8 mouse cellular contexts compared by ENCODE assay signal in genomic region chr4:57153068-57153835, GRCm38 (mm10). TPM values are rescaled to one million over a fixed set of nuclear protein-coding genes. Genes with fewer than 3 reads are reported as not detected.
DNase-seq lines count a peak whose midpoint lies in the region; ATAC-seq and TF ChIP-seq lines count a peak whose summit lies in the region.

No protein-coding gene starts in this region.

- no peaks in the 10 kb centered on the region for H3K36me3 ChIP-seq in forebrain, embryonic 16.5 days (ENCODE audit: control insufficient read depth, insufficient read depth)
- H3K36me3 ChIP-seq in hindbrain, embryonic 10.5 days = no peaks in the 10 kb centered on the region

- no peaks in the 10 kb centered on the region for H3K27me3 ChIP-seq in forebrain, embryonic 16.5 days (replicated peaks; ENCODE audit: control insufficient read depth, insufficient read depth, low read length)
- H3K27me3 ChIP-seq in hindbrain, embryonic 10.5 days (ENCODE audit: insufficient read depth, poor library complexity, severe bottlenecking) = peaks cover 3% of the 10 kb centered on the region; the same call in 1 of the 2 replicates

- no peak overlapping the region for H3K27ac ChIP-seq in forebrain, embryonic 16.5 days (ENCODE audit: low read length)
- peak overlapping the region; percentile 79 for H3K27ac ChIP-seq in hindbrain, embryonic 10.5 days
- no peak overlapping the region for H3K27ac ChIP-seq in left cerebral cortex, adult 2 months

- peaks cover 10% of the 10 kb centered on the region for H3K4me1 ChIP-seq in forebrain, embryonic 16.5 days (replicated peaks; ENCODE audit: control insufficient read depth, insufficient read depth, low read length)
- H3K4me1 ChIP-seq in hindbrain, embryonic 10.5 days (replicated peaks) = peaks cover 21% of the 10 kb centered on the region

- H3K9me3 ChIP-seq in forebrain, embryonic 16.5 days (ENCODE audit: control insufficient read depth, low read length) = no peaks in the 10 kb centered on the region
- H3K9me3 ChIP-seq in hindbrain, embryonic 10.5 days = no peaks in the 10 kb centered on the region

- intact Hi-C loops in left cerebral cortex, adult 2 months (cut with DNase I) = no loop called here

- no peak for TF ChIP-seq CTCF in left cerebral cortex, adult 2 months (IDR thresholded peaks at IDR 0.05)

- no peak overlapping the region for H3K4me3 ChIP-seq in forebrain, embryonic 16.5 days (replicated peaks; ENCODE audit: low read length)
- H3K4me3 ChIP-seq in hindbrain, embryonic 10.5 days = peak overlapping the region; percentile 28
- H3K4me3 ChIP-seq in left cerebral cortex, adult 2 months = no peak overlapping the region

- peak; percentile 78 for DNase-seq in urinary bladder, postnatal 14 days (ENCODE audit: low spot score)
- no peak for DNase-seq in urinary bladder, adult 2 months (ENCODE audit: low spot score)
- peak; percentile 42 for DNase-seq in hindbrain, embryonic 10.5 days (ENCODE audit: low spot score)
- DNase-seq in lung, postnatal 10 days = peak; percentile 41
- DNase-seq in cerebellum, adult 11-12 months = no peak
- no peak for DNase-seq in left cerebral cortex, adult 2 months (ENCODE audit: extremely low spot score in 1 of 2, low spot score in 2 of 2)
- DNase-seq in layer of hippocampus, postnatal 25 days (ENCODE audit: extremely low spot score in 1 of 2, low spot score in 1 of 2) = no peak

- peak overlapping the region; percentile 21; the same call in 1 of the 2 replicates for H3K4me2 ChIP-seq in forebrain, embryonic 16.5 days (ENCODE audit: low read length)

- ATAC-seq in forebrain, embryonic 16.5 days = peak; percentile 52; the same call in 1 of the 2 replicates

- H3K9ac ChIP-seq in forebrain, embryonic 16.5 days (replicated peaks; ENCODE audit: low read depth, low read length) = no peak overlapping the region; the same call in 1 of the 2 replicates

- 0% methylated on average over 9 of the region's 9 CpGs for WGBS in forebrain, embryonic 16.5 days
- WGBS in hindbrain, embryonic 10.5 days = 6% methylated on average over 9 of the region's 9 CpGs

RNA-seq across cellular contexts. Expression of gene Epb41l4b, which starts 10.0 kb away (rescaled TPM):
- 38.1 and 38.6 TPM in 2 replicates for polyA plus RNA-seq in urinary bladder, adult 2 months (2012; rRNA removed)
- 0.67 and 1.2 TPM in 2 replicates for polyA plus RNA-seq in forebrain, embryonic 16.5 days (2015; fragmentation: Nextera tagmentation; extraction: Ambion mirVana)
- 0.65 and 0.92 TPM in 2 replicates for polyA plus RNA-seq in hindbrain, embryonic 10.5 days (2016; fragmentation: Nextera tagmentation; extraction: Ambion mirVana)
- 10 to 100 TPM; 37.7 to 42.8 TPM for total RNA-seq in left cerebral cortex, adult 2 months (2021)
- total RNA-seq in layer of hippocampus, postnatal 25 days (2021) = 10 to 100 TPM; 19.0 to 21.0 TPM

Comparison
In these comparisons a context has a peak if more than half of its experiments do, and no peak if none do; other contexts are left out.
1. DNase-seq: peak in urinary bladder, postnatal 14 days (single experiment), hindbrain, embryonic 10.5 days (single experiment) and lung, postnatal 10 days (single experiment); none in urinary bladder, adult 2 months (single experiment), cerebellum, adult 11-12 months (single experiment), left cerebral cortex, adult 2 months (0 of 2) and layer of hippocampus, postnatal 25 days (0 of 2).
2. RNA of gene Epb41l4b, which starts 10.0 kb away (polyA plus RNA-seq): 38.1 to 38.6 TPM in urinary bladder, adult 2 months; 0.67 to 1.2 TPM in forebrain, embryonic 16.5 days and 0.65 to 0.92 TPM in hindbrain, embryonic 10.5 days; every median in the first group is over 10 times any median in the second.